ENCODE assay signal across 9 mouse cellular contexts in genomic region chr11:68637861-68638615, GRCm38 (mm10). TPM values are rescaled to one million over a fixed set of nuclear protein-coding genes. Genes with fewer than 3 reads are reported as not detected.
DNase-seq lines count a peak whose midpoint lies in the region; ATAC-seq and TF ChIP-seq lines count a peak whose summit lies in the region.
"Had no signal": no experiment of that assay in that cellular context is flagged by ENCODE, and none has a peak within 500 bp of the region (broad histone marks: within the 10 kb centered on the region; RNA-seq: fewer than 3 reads in every experiment).

No protein-coding gene starts in this region.

- peak; percentile 73 for DNase-seq in lung, embryonic 14.5 days
- DNase-seq in lung, postnatal 10 days = no peak
- peak; percentile 36 to 43 for DNase-seq in cerebellum, postnatal 36 days
- peak; percentile 33 to 59 for DNase-seq in heart, postnatal 14 days
- DNase-seq in left cerebral cortex, postnatal 10 days (ENCODE audit: extremely low spot score in 1 of 2, low spot score in 2 of 2) = no peak
- DNase-seq in adrenal gland, adult 18-20 months (ENCODE audit: low spot score in 2 of 2) = no peak
- DNase-seq in thymus, postnatal 4 days = no peak
- DNase-seq: liver, embryonic 13.5 days had no signal

- H3ac ChIP-seq in myocyte (ENCODE audit: control insufficient read depth, insufficient read length) = no peak overlapping the region

- peak overlapping the region; percentile 47 for H3K4me2 ChIP-seq in lung, embryonic 14.5 days
- peak overlapping the region; percentile 24 for H3K4me2 ChIP-seq in myocyte (ENCODE audit: low read depth)
- H3K4me2 ChIP-seq: liver, embryonic 13.5 days had no signal

- H3K4me3 ChIP-seq in lung, embryonic 14.5 days (ENCODE audit: low read depth, low read length) = no peak overlapping the region
- H3K4me3 ChIP-seq in myocyte = no peak overlapping the region
- H3K4me3 ChIP-seq: liver, embryonic 13.5 days had no signal

- peaks cover 16% of the 10 kb centered on the region for H3K4me1 ChIP-seq in lung, embryonic 14.5 days (ENCODE audit: insufficient read depth)
- H3K4me1 ChIP-seq: liver, embryonic 13.5 days had no signal

- intact Hi-C loops in heart, postnatal 14 days (cut with DNase I) = loop anchor here (5.0 kb wide), 1 partner anchor 44 kb away; no protein-coding TSS in a partner anchor
- intact Hi-C loops in left cerebral cortex, postnatal 10 days (cut with DNase I) = no loop called here

- no peaks in the 10 kb centered on the region for H3K79me2 ChIP-seq in myocyte (ENCODE audit: control insufficient read depth, insufficient read depth)

- WGBS in lung, embryonic 14.5 days = 16% methylated on average over 10 of the region's 10 CpGs

- no peaks in the 10 kb centered on the region for H3K27me3 ChIP-seq in lung, embryonic 14.5 days (ENCODE audit: insufficient read depth, low read length)
- no peaks in the 10 kb centered on the region for H3K27me3 ChIP-seq in myocyte (ENCODE audit: control insufficient read depth, insufficient read depth, insufficient read length)
- H3K27me3 ChIP-seq: liver, embryonic 13.5 days had no signal

- ATAC-seq in lung, embryonic 14.5 days (ENCODE audit: insufficient read depth) = peak; percentile 82

- H3K9me3 ChIP-seq in lung, embryonic 14.5 days (ENCODE audit: low read depth, low read length) = no peaks in the 10 kb centered on the region
- H3K9me3 ChIP-seq: liver, embryonic 13.5 days had no signal

- TF ChIP-seq POLR2A in myocyte (IDR thresholded peaks at IDR 0.05; ENCODE audit: insufficient read length, low read depth) = no peak

- no peaks in the 10 kb centered on the region for H3K36me3 ChIP-seq in lung, embryonic 14.5 days (ENCODE audit: insufficient read depth)
- no peaks in the 10 kb centered on the region for H3K36me3 ChIP-seq in myocyte (ENCODE audit: control insufficient read depth, insufficient read depth)
- H3K36me3 ChIP-seq: liver, embryonic 13.5 days had no signal

- peak overlapping the region; percentile 38; the same call in 1 of the 2 replicates for H3K9ac ChIP-seq in lung, embryonic 14.5 days
- H3K9ac ChIP-seq: liver, embryonic 13.5 days had no signal

- H3K27ac ChIP-seq in lung, embryonic 14.5 days (ENCODE audit: low read depth) = peak overlapping the region; percentile 90
- H3K27ac ChIP-seq: liver, embryonic 13.5 days had no signal

- TF ChIP-seq CTCF in lung, embryonic 14.5 days (IDR thresholded peaks at IDR 0.05; ENCODE audit: low read depth) = no peak

TF ChIP-seq in myocyte, 11 proteins besides CTCF, POLR2A, EP300 and RAD21:
- TF ChIP-seq TCF12 (IDR thresholded peaks at IDR 0.05; ENCODE audit: insufficient read depth, poor library complexity, severe bottlenecking) = no peak
- TF ChIP-seq MYOD1 (IDR thresholded peaks at IDR 0.05; ENCODE audit: control insufficient read depth in 1 of 3, insufficient read length in 2 of 3, low read depth in 2 of 3) = no peak
- TF ChIP-seq MYOG (IDR thresholded peaks at IDR 0.05; ENCODE audit: control insufficient read depth in 1 of 3, insufficient read depth in 1 of 3, insufficient read length in 2 of 3, low read depth in 2 of 3) = no peak
- no peak for TF ChIP-seq USF1 (IDR thresholded peaks at IDR 0.05; ENCODE audit: low read depth)
- TF ChIP-seq E2F4 (IDR thresholded peaks at IDR 0.05; ENCODE audit: insufficient read depth) = no peak
- no peak for TF ChIP-seq SRF (IDR thresholded peaks at IDR 0.05; ENCODE audit: control insufficient read depth, insufficient read length, low read depth)
- TF ChIP-seq POLR2AphosphoS2 (IDR thresholded peaks at IDR 0.05; ENCODE audit: insufficient read length, low read depth) = no peak
- no peak for TF ChIP-seq REST (IDR thresholded peaks at IDR 0.05; ENCODE audit: insufficient read depth, insufficient read length)
- TF ChIP-seq CEBPB (IDR thresholded peaks at IDR 0.05; ENCODE audit: insufficient read depth, poor library complexity, severe bottlenecking) = no peak
- TF ChIP-seq MAX (IDR thresholded peaks at IDR 0.05; ENCODE audit: low read depth) = no peak
- TF ChIP-seq TCF3 (IDR thresholded peaks at IDR 0.05; ENCODE audit: insufficient read length, low read depth) = no peak

RNA-seq across cellular contexts. Expression of gene Ccdc42, which starts 51.2 kb away (rescaled TPM):
- 0.70 and 1.2 TPM in 2 replicates for polyA plus RNA-seq in lung, embryonic 14.5 days (2014; fragmentation: Nextera tagmentation; extraction: Ambion mirVana)
- total RNA-seq in heart, postnatal 14 days (2021) = not detected
- not detected for polyA plus RNA-seq in myocyte (2012; fragmentation: generic; extraction: Trizol)
- total RNA-seq in left cerebral cortex, postnatal 10 days (2021) = under 1 TPM; 0.51 to 0.65 TPM
- under 1 TPM in 1 of 2 experiments, not detected in 1; 0.42 TPM for total RNA-seq in adrenal gland, adult 18-20 months (2021)

RNA-seq across cellular contexts. Expression of gene Myh10, which starts 53.3 kb away (rescaled TPM):
- 168 and 179 TPM in 2 replicates for polyA plus RNA-seq in lung, embryonic 14.5 days (2014; fragmentation: Nextera tagmentation; extraction: Ambion mirVana)
- 10 to 100 TPM; 44.0 to 46.9 TPM for total RNA-seq in heart, postnatal 14 days (2021)
- 20.9 TPM for polyA plus RNA-seq in myocyte (2012; fragmentation: generic; extraction: Trizol)
- total RNA-seq in left cerebral cortex, postnatal 10 days (2021) = 100 to 1,000 TPM; 210 to 217 TPM
- total RNA-seq in adrenal gland, adult 18-20 months (2021) = 10 to 100 TPM; 31.4 to 32.2 TPM

Comparison
In these comparisons a context has a peak if more than half of its experiments do, and no peak if none do; other contexts are left out.
1. DNase-seq: peak in lung, embryonic 14.5 days (single experiment), cerebellum, postnatal 36 days (2 of 2) and heart, postnatal 14 days (2 of 2); none in lung, postnatal 10 days (single experiment), left cerebral cortex, postnatal 10 days (0 of 2), adrenal gland, adult 18-20 months (0 of 2) and thymus, postnatal 4 days (single experiment).
2. RNA of gene Myh10, which starts 53.3 kb away (total RNA-seq): 210 to 217 TPM in left cerebral cortex, postnatal 10 days; 44.0 to 46.9 TPM in heart, postnatal 14 days and 31.4 to 32.2 TPM in adrenal gland, adult 18-20 months; every median in the first group is over 4 times any median in the second.